Mouse (Mus musculus): ENCODE results near the gene Map1a. TPM values are rescaled to one million over a fixed set of nuclear protein-coding genes. Genes with fewer than 3 reads are reported as not detected.

Gene Map1a
- polyA plus RNA-seq, 1 experiment from 2014 or later = 0.20 TPM

DNA sequence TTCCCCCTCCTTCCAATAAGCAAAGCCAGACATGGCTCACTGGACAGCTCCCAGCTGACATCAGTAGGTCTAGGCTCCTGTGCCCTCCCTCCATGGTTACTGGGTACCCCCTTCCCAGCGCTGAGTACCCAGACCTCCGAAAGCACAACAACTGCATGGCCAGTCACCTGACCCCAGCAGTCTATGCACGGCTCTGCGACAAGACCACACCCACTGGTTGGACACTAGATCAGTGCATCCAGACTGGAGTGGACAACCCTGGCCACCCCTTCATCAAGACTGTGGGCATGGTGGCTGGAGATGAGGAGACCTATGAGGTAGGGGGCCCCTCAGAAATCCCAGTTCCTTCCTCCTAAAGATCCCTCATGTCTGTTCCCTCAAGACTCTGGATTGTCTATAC, 70.1 kb downstream of the Map1a start:
- H3K4me2 ChIP-seq = no peak overlapping the region
- ATAC-seq (ENCODE audit: low read depth) (no peak), DNase-seq (no peak)
- H3K4me1 ChIP-seq (replicated peaks) = peaks cover 10% of the 10 kb centered on the region
- no peaks in the 10 kb centered on the region for H3K36me3 ChIP-seq
- H3K4me3 ChIP-seq (replicated peaks) = no peak overlapping the region
- H3K27me3 ChIP-seq = peaks cover 55% of the 10 kb centered on the region
- 45% methylated on average over 4 of the region's 4 CpGs for WGBS (ENCODE audit: insufficient replicate concordance)
- H3K27ac ChIP-seq = no peak overlapping the region
- H3K9me3 ChIP-seq (replicated peaks) = no peaks in the 10 kb centered on the region
- no peak overlapping the region for H3K9ac ChIP-seq

Other genes with a start within 250 kb of the Map1a start
- not detected in 2 replicates for gene Tgm5, start 203.8 kb upstream of the Map1a start, polyA plus RNA-seq (2015; fragmentation: Nextera tagmentation; extraction: Ambion mirVana)
- gene Tgm7, start 179.8 kb upstream of the Map1a start, polyA plus RNA-seq (2015; fragmentation: Nextera tagmentation; extraction: Ambion mirVana) = not detected in 2 replicates
- 10.4 and 13.3 TPM in 2 replicates for gene Adal, start 149.2 kb upstream of the Map1a start, polyA plus RNA-seq (2015; fragmentation: Nextera tagmentation; extraction: Ambion mirVana)
- 10.5 and 12.8 TPM in 2 replicates for gene Lcmt2, start 148.9 kb upstream of the Map1a start, polyA plus RNA-seq (2015; fragmentation: Nextera tagmentation; extraction: Ambion mirVana)
- 23.0 and 27.9 TPM in 2 replicates for gene Tubgcp4, start 118.9 kb upstream of the Map1a start, polyA plus RNA-seq (2015; fragmentation: Nextera tagmentation; extraction: Ambion mirVana)
- gene Zscan29, start 118.5 kb upstream of the Map1a start, polyA plus RNA-seq (2015; fragmentation: Nextera tagmentation; extraction: Ambion mirVana) = 3.3 and 4.0 TPM in 2 replicates
- gene Trp53bp1, start 18.2 kb upstream of the Map1a start, polyA plus RNA-seq (2015; fragmentation: Nextera tagmentation; extraction: Ambion mirVana) = 15.5 and 18.7 TPM in 2 replicates
- gene Ppip5k1, start 65.8 kb downstream of the Map1a start, polyA plus RNA-seq (2015; fragmentation: Nextera tagmentation; extraction: Ambion mirVana) = 6.1 and 7.9 TPM in 2 replicates
- gene Ckmt1, start 68.1 kb downstream of the Map1a start, polyA plus RNA-seq (2015; fragmentation: Nextera tagmentation; extraction: Ambion mirVana) = 0.20 and 0.36 TPM in 2 replicates
- not detected in 2 replicates for gene Strc, start 97.6 kb downstream of the Map1a start, polyA plus RNA-seq (2015; fragmentation: Nextera tagmentation; extraction: Ambion mirVana)
- 291 and 374 TPM in 2 replicates for gene Pdia3, start 124.2 kb downstream of the Map1a start, polyA plus RNA-seq (2015; fragmentation: Nextera tagmentation; extraction: Ambion mirVana)
- 0.52 and 0.76 TPM in 2 replicates for gene Catsper2, start 124.2 kb downstream of the Map1a start, polyA plus RNA-seq (2015; fragmentation: Nextera tagmentation; extraction: Ambion mirVana)
- gene Ell3, start 154.7 kb downstream of the Map1a start, polyA plus RNA-seq (2015; fragmentation: Nextera tagmentation; extraction: Ambion mirVana) = 1.6 and 2.0 TPM in 2 replicates
- 269 and 300 TPM in 2 replicates for gene Serf2, start 159.6 kb downstream of the Map1a start, polyA plus RNA-seq (2015; fragmentation: Nextera tagmentation; extraction: Ambion mirVana)
- 111 and 119 TPM in 2 replicates for gene Hypk, start 163.7 kb downstream of the Map1a start, polyA plus RNA-seq (2015; fragmentation: Nextera tagmentation; extraction: Ambion mirVana)
- 0.07 and 0.08 TPM in 2 replicates for gene Serinc4, start 167.2 kb downstream of the Map1a start, polyA plus RNA-seq (2015; fragmentation: Nextera tagmentation; extraction: Ambion mirVana)
- 22.7 and 29.0 TPM in 2 replicates for gene Mfap1b, start 184.5 kb downstream of the Map1a start, polyA plus RNA-seq (2015; fragmentation: Nextera tagmentation; extraction: Ambion mirVana)
- gene Mfap1a, start 217.1 kb downstream of the Map1a start, polyA plus RNA-seq (2015; fragmentation: Nextera tagmentation; extraction: Ambion mirVana) = 14.0 and 16.0 TPM in 2 replicates
- gene Wdr76, start 217.1 kb downstream of the Map1a start, polyA plus RNA-seq (2015; fragmentation: Nextera tagmentation; extraction: Ambion mirVana) = 9.3 and 12.5 TPM in 2 replicates

All from liver, embryonic 13.5 days (tissue).